7 mouse cellular contexts compared by ENCODE assay signal in genomic region chr12:8947714-8948464, GRCm38 (mm10). TPM values are rescaled to one million over a fixed set of nuclear protein-coding genes. Genes with fewer than 3 reads are reported as not detected.
A peak's percentile ranks its signal among the peaks of the same experiment; 100 is the strongest.
DNase-seq lines count a peak whose midpoint lies in the region; ATAC-seq lines count a peak whose summit lies in the region.

Matn3 (plus strand) TSS chr12:8947929.

- no peaks in the 10 kb centered on the region for H3K36me3 ChIP-seq in forebrain, embryonic 15.5 days

- H3K4me1 ChIP-seq in forebrain, embryonic 15.5 days = peaks cover 11% of the 10 kb centered on the region

- peak within 1 kb of the TSS; percentile 41 for H3K4me3 ChIP-seq in forebrain, embryonic 15.5 days

- peak; percentile 72 for ATAC-seq in forebrain, embryonic 15.5 days (replicated peaks)
- ATAC-seq in megakaryocyte, adult 5-6 weeks (ENCODE audit: poor library complexity, severe bottlenecking) = peak; percentile 72

- H3K9ac ChIP-seq in forebrain, embryonic 15.5 days (replicated peaks) = peak within 1 kb of the TSS; percentile 43

- H3K4me2 ChIP-seq in forebrain, embryonic 15.5 days (replicated peaks) = peak within 1 kb of the TSS; percentile 88

- peak; percentile 81 to 93 for DNase-seq in adrenal gland, adult (ENCODE audit: inconsistent age in 2 of 2, low spot score in 1 of 2)
- DNase-seq in cerebellum, adult 8-10 months = peak; percentile 30
- DNase-seq in heart, postnatal 4 days = peak; percentile 81
- peak; percentile 44 for DNase-seq in large intestine, adult 2 months (ENCODE audit: low read depth, low spot score)
- peak; percentile 16 for DNase-seq in right cerebral cortex, postnatal 25 days

- no peaks in the 10 kb centered on the region for H3K27me3 ChIP-seq in forebrain, embryonic 15.5 days

- H3K9me3 ChIP-seq in forebrain, embryonic 15.5 days = no peaks in the 10 kb centered on the region

- 2% methylated on average over 42 of the region's 42 CpGs for WGBS in forebrain, embryonic 15.5 days
- WGBS in large intestine, adult 2 months = 4% methylated on average over 42 of the region's 42 CpGs

- H3K27ac ChIP-seq in forebrain, embryonic 15.5 days (replicated peaks) = no peak within 1 kb of the TSS

RNA-seq across cellular contexts. Expression of gene Matn3, which starts in this region (rescaled TPM):
- polyA plus RNA-seq in forebrain, embryonic 15.5 days (2015; fragmentation: Nextera tagmentation; extraction: Ambion mirVana) = 0.08 and 0.10 TPM in 2 replicates
- under 1 TPM in 1 of 2 experiments, not detected in 1; 0.09 TPM for total RNA-seq in heart, postnatal 4 days (2021)
- polyA plus RNA-seq in large intestine, adult 2 months (2012; rRNA removed) = not detected in 2 replicates
- not detected in 2 replicates for total RNA-seq in megakaryocyte, adult 5-6 weeks (2015)
- 0.12 TPM in 1 of 2 replicates, not detected in the other for total RNA-seq in megakaryocyte, adult 5-6 weeks (2017)

Comparison
In these comparisons a context has a peak if more than half of its experiments do, and no peak if none do; other contexts are left out.
1. Peak in ATAC-seq, H3K4me3 ChIP-seq, H3K9ac ChIP-seq and H3K4me2 ChIP-seq in forebrain, embryonic 15.5 days; RNA of the gene not detected or under 1 TPM.
2. Peak in DNase-seq in heart, postnatal 4 days; RNA of the gene not detected or under 1 TPM.
3. Peak in DNase-seq in large intestine, adult 2 months; RNA of the gene not detected or under 1 TPM.
4. Peak in ATAC-seq in megakaryocyte, adult 5-6 weeks; RNA of the gene not detected or under 1 TPM.
5. DNase-seq: peak in every context shown above with its lines; median percentile 87 in adrenal gland, adult; 81 in heart, postnatal 4 days; 44 in large intestine, adult 2 months; 30 in cerebellum, adult 8-10 months; 16 in right cerebral cortex, postnatal 25 days.